Mouse (Mus musculus) liver, embryonic 14.5 days (tissue): ENCODE measurements at regions not wholly inside any gene's neighbourhood (a gene's known extent, or its start where the extent isn't known, plus 50 kb on each side); places are given as distances from the start of the nearest gene placed in this dataset.

Experiments
- ATAC-seq: fragments of 200-750 bp; cut with Nextera tagmentation; 2 replicates; pipeline ENCODE4 v1.8.0; 2017; ENCODE audit warnings: moderate number of reproducible peaks, mild to moderate bottlenecking, moderate library complexity; ENCODE audit not compliant: insufficient read depth
- DNase-seq, 3 experiments: peaks; one replicate each; pipeline ENCODE4 v3.0.0-alpha.2; 2012 to 2013; ENCODE audit warnings: low read depth in 3 of 3, low spot score in 3 of 3
- H3K27ac ChIP-seq: fragments of 300-500 bp; sonication (generic); 2 replicates; pipeline ENCODE4 v1.5.1; 2014; ENCODE audit warnings: moderate library complexity, mild to moderate bottlenecking, control low read depth, inconsistent platforms
- H3K27me3 ChIP-seq: fragments of 300-500 bp; sonication (generic); 2 replicates; pipeline ENCODE4 v1.6.1; 2014; ENCODE audit warnings: mild to moderate bottlenecking, low read length, moderate library complexity; ENCODE audit not compliant: control insufficient read depth, insufficient read depth
- H3K36me3 ChIP-seq: fragments of 300-500 bp; sonication (generic); replicated peaks from 2 replicates; pipeline ENCODE4 v1.6.1; 2014; ENCODE audit warnings: low read depth; ENCODE audit not compliant: control insufficient read depth, insufficient read depth
- H3K4me1 ChIP-seq, 2 experiments: fragments of 200-500 bp in 1 of 2; fragments of 300-500 bp in 1 of 2; sonication (generic) in 1 of 2; replicated peaks; 2 replicates each; pipeline ENCODE4 v1.6.1; 2012 to 2014; ENCODE audit warnings: antibody characterized with exemption in 1 of 2, inconsistent platforms in 1 of 2, low read length in 1 of 2; ENCODE audit not compliant: control insufficient read depth in 2 of 2, insufficient read depth in 2 of 2
- H3K4me2 ChIP-seq: fragments of 300-500 bp; sonication (generic); 2 replicates; pipeline ENCODE4 v1.6.1; 2014; ENCODE audit warnings: low read depth, mild to moderate bottlenecking, control low read depth, moderate library complexity
- H3K4me3 ChIP-seq, 2 experiments: fragments of 200-500 bp in 1 of 2; fragments of 300-500 bp in 1 of 2; sonication (generic) in 1 of 2; 2 replicates each; pipeline ENCODE4 v1.5.1; 2012 to 2014; ENCODE audit warnings: low read depth in 2 of 2, low read length in 2 of 2, mild to moderate bottlenecking in 2 of 2, control low read depth in 1 of 2, inconsistent platforms in 1 of 2, moderate library complexity in 1 of 2; ENCODE audit not compliant: insufficient read depth in 1 of 2
- H3K9ac ChIP-seq: fragments of 300-500 bp; sonication (generic); replicated peaks from 2 replicates; pipeline ENCODE4 v1.6.1; 2014; ENCODE audit warnings: mild to moderate bottlenecking, control low read depth, moderate library complexity
- H3K9me3 ChIP-seq: fragments of 300-500 bp; sonication (generic); 2 replicates; pipeline ENCODE4 v1.6.1; 2016; ENCODE audit warnings: low read length, mixed read lengths; ENCODE audit not compliant: control insufficient read depth
- CTCF ChIP-seq: IDR thresholded peaks from 2 replicates; pipeline ENCODE4 v1.5.1; 2016; ENCODE audit warnings: antibody characterized with exemption, low read depth, control low read depth
- EP300 ChIP-seq: IDR thresholded peaks from 2 replicates; pipeline ENCODE4 v1.6.1; 2016; ENCODE audit warnings: antibody characterized with exemption, low read depth
- WGBS: fragments of 180-500 bp; shearing (Covaris S2); extraction: QIAGEN DNeasy Blood & Tissue Kit; methylation state at CpG from one replicate; pipeline ENCODE4 v1.1.7; 2014; ENCODE audit not compliant: insufficient replicate concordance; 5-methylcytosine and 5-hydroxymethylcytosine counted together

DNA sequence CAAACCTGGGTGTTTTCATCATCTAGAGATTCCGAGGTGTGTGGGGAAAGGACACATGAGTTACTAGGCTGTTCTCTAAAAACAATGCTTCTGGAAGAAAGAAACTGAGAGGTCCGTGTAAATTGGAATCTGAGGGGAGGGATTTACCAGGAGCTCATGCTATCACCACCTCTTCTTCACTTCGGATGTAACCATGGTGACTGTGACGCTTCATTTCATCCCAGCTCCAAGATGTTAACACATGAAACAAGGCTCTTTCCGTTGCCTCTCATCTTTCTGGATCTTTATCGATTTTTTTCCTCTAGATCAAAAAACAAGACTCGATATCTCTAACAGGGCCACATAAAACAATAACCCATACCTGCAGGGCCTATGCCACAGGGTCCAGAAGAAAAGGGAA, 89.2 kb upstream of the Dap start:
- WGBS, result 52% methylated on average over 7 of the region's 7 CpGs
- DNase-seq, result no peak
- Histone ChIP-seq H3K36me3 (no peaks in the 10 kb centered on the region), H3K4me2 (no peak overlapping the region), H3K9ac (no peak overlapping the region), H3K27me3 (no peaks in the 10 kb centered on the region), H3K9me3 (no peaks in the 10 kb centered on the region), H3K27ac (no peak overlapping the region), H3K4me3 (no peak overlapping the region), H3K4me1 (no peaks in the 10 kb centered on the region)
- TF ChIP-seq EP300 (no peak), CTCF (no peak)
- no peak for ATAC-seq

DNA sequence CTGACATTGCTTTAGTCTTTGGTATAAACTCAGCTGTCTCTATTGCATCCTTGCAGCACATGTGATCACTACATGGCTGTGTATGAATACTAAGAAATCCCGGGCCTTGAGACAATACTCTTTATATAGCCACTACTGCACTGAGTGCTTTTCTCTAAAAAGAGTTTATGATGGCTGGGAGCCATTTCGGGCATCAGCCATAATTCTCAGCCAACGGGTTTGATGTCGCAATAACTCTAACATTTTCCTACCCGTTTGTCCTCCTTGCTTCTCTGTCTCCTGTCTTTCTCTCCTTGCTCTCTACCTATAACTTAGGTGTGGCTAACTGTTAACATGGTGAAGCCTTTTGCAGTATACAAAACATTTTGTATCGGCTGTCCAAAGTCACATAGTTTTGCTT, 85.5 kb upstream of the Dap start:
- TF ChIP-seq EP300 (no peak), CTCF (no peak)
- Histone ChIP-seq H3K9ac (no peak overlapping the region), H3K4me3 (no peak overlapping the region), H3K9me3 (no peaks in the 10 kb centered on the region), H3K4me2 (no peak overlapping the region), H3K36me3 (no peaks in the 10 kb centered on the region), H3K27me3 (no peaks in the 10 kb centered on the region), H3K27ac (no peak overlapping the region), H3K4me1 (no peaks in the 10 kb centered on the region)
- WGBS, result 69% methylated on average over 6 of the region's 6 CpGs
- ATAC-seq (no peak), DNase-seq (no peak)

DNA sequence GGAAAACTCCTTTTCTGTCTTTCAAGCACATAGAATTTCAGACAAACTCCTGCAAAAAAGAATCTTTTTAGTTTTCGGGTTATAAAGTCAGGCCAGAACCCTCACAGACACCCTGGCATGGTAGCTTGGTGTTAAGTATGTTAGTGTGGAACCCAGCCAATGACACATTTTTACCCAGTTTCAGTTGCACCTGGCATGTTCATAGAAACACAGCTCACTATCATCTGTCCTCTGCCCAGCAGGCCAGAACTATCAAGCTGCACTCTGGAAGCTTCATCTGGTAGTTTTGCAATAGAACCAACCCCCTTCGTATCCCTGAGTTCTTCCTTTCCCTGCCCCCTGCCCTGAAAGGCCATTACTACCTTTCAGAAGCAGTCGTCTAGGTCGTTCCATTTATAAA, 82.4 kb upstream of the Dap start:
- no peaks in the 10 kb centered on the region for H3K36me3 ChIP-seq
- H3K9me3 ChIP-seq, result no peaks in the 10 kb centered on the region
- no peaks in the 10 kb centered on the region for H3K4me1 ChIP-seq
- ATAC-seq (no peak), DNase-seq (no peak)
- no peak overlapping the region for H3K4me2 ChIP-seq
- no peak overlapping the region for H3K4me3 ChIP-seq
- no peak overlapping the region for H3K9ac ChIP-seq
- no peak overlapping the region for H3K27ac ChIP-seq
- no peak for TF ChIP-seq EP300
- WGBS, result 61% methylated on average over 4 of the region's 4 CpGs
- no peaks in the 10 kb centered on the region for H3K27me3 ChIP-seq

DNA sequence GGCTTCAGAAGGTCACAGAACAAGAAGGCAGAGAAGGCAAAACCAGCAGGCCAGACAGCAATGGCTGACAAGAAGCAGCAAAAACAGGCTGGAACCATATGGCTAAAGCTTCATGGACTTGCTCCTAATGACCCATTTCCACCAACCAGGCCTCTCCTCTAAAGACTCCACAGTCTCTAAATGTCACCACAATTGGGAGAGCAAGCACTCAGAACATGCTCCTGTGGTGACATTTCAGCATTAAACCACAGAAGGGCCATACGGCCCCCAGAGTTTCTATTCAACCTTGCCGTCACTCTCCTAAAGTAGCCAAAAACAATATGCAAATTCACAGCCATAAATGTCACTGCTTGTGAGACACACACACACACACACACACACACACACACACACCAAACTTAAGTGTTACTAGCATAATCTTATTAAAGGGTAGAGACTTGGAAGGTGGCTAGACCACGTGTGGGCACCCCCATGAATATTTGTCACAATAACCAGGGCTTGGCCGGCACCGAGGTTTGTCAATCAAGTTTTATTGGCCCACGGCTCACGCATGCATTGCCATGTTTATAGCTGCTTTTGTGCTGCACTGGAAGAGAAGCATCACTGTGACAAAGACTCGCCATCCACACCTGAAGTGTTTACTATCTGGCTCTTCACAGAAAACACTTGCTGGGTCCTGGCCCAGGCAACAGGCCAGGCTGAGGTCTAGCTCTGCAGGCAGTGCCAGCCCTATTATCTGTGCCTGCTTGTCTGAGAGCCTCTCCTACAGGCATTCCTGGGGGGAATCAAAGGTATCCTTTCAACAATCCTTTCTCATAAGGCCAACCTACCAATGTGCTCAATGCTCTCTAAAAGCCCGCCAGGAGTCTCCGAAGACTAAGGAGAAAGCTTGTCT, 75.6 kb upstream of the Dap start:
- Histone ChIP-seq H3K4me1 (no peaks in the 10 kb centered on the region), H3K4me2 (no peak overlapping the region), H3K9ac (no peak overlapping the region), H3K36me3 (no peaks in the 10 kb centered on the region), H3K4me3 (no peak overlapping the region), H3K27me3 (no peaks in the 10 kb centered on the region), H3K27ac (no peak overlapping the region), H3K9me3 (no peaks in the 10 kb centered on the region)
- DNase-seq (no peak), ATAC-seq (no peak)
- TF ChIP-seq EP300, result no peak
- no peak for TF ChIP-seq CTCF
- WGBS, result 62% methylated on average over 10 of the region's 10 CpGs

GRCm38 (mm10) chr15:31149855-31150254, 74.3 kb upstream of the Dap start:
- Histone ChIP-seq H3K27me3 (no peaks in the 10 kb centered on the region), H3K9ac (no peak overlapping the region), H3K4me3 (no peak overlapping the region), H3K36me3 (no peaks in the 10 kb centered on the region), H3K4me2 (no peak overlapping the region), H3K4me1 (no peaks in the 10 kb centered on the region), H3K27ac (no peak overlapping the region), H3K9me3 (no peaks in the 10 kb centered on the region)
- ATAC-seq (no peak), DNase-seq (no peak)
- TF ChIP-seq CTCF (no peak), EP300 (no peak)
- 47% methylated on average over 2 of the region's 2 CpGs for WGBS
